Mouse (Mus musculus) lung, postnatal 10 days (tissue): Measurements from ENCODE around the gene Smg9.
"Not testable (repeated sequence)": the region's sequence is repeated elsewhere in the genome, so short reads cannot be mapped to it uniquely, and the experiment has no call there.

Experiments
- DNase-seq: peaks from one replicate; pipeline ENCODE4 v3.0.0; 2021

Smg9 gene

DNA sequence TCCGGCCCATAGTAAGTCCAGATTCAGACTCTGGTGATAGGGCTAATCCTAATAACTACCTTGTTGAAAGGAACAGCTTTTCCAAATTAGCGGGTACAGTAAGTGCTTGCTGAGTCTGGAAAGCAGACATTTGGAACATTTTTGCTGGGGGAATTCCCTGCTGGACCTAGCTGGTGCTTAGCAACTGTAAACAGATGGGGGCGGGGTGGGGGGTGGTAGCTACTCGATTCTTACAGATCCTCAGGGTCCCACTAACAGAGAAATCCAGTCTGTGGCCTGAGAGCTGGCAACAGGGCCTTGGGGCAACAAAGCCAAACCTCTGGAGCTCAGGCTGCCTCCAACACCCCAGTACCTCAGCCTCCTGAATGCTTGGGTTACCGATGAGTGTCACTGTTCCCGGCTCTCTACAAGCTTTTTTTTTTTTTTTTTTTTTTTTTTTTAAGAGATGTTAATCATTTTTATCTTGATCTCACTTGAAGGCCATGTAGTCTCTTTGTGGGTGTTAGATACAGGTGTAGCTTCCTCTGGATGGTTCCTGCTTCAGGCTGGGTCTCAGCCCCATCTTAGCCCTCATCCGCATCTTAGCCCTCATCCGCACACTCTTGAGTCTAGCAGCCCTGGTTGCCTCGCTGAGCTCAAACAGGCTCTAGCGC lies 21.2 kb upstream of the Smg9 start:
- DNase-seq, result no peak

GRCm38 (mm10) chr7:24379934-24380333 lies 19.5 kb upstream of the Smg9 start:
- no peak for DNase-seq

DNA sequence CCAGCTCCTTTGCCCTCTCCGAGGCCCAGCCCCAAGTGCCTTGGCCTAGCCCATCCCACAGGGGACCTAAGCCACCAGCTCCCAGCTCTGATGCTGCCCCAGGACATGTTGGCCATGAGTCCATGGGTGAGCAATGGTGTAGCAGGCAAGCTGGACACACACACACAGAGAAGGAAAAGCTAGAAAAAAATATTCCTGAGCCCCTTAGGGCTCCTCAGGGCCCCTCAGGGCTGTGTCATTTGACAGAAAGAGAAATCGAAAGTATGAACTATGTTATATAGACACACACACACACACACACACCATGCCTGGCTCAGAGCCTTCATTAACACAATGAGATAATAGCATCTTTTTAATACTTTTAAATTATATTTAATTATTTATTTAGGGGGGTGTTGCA lies 19.0 kb upstream of the Smg9 start:
- no peak for DNase-seq

- no peak for DNase-seq
These were observed 16.6 kb upstream of the Smg9 start for GRCm38 (mm10) chr7:24382730-24383372.

GRCm38 (mm10) chr7:24384070-24384469 lies 15.3 kb upstream of the Smg9 start:
- no peak for DNase-seq

GRCm38 (mm10) chr7:24384827-24385226 lies 14.6 kb upstream of the Smg9 start:
- DNase-seq, result peak; percentile 73

- no peak for DNase-seq
These were observed 12.3 kb upstream of the Smg9 start for GRCm38 (mm10) chr7:24387059-24387556.

- DNase-seq, result no peak
These were observed 9.8 kb upstream of the Smg9 start for GRCm38 (mm10) chr7:24389516-24390187.

GRCm38 (mm10) chr7:24390512-24390911 lies 8.9 kb upstream of the Smg9 start:
- DNase-seq, result no peak

GRCm38 (mm10) chr7:24391077-24391476 lies 8.3 kb upstream of the Smg9 start:
- DNase-seq, result peak; percentile 38

- no peak for DNase-seq
These were observed 7.7 kb upstream of the Smg9 start for GRCm38 (mm10) chr7:24391687-24392086.

GRCm38 (mm10) chr7:24394054-24394453 lies 5.4 kb upstream of the Smg9 start:
- DNase-seq, result no peak

- DNase-seq, result no peak
These were observed 4.8 kb upstream of the Smg9 start for GRCm38 (mm10) chr7:24394475-24395161.

DNA sequence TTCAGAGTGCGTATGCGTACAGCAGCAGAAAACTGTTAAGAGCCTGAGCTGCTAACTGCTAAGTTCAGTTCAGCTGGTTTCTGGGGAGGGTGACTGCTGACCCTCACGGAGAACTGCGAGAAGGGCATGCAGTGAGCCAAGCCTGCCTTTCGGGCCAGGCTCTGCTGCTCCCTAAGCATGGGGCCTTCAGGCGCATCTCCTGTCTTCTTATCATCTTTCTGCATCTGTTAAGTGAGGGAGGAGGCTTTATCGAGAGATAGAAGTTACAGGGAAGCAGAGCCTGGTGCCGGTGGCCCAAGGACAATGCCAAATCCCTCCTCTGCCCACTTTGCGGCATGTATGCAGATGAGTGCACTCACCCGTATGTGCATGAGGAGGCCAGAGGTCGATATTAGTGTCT lies 2.6 kb upstream of the Smg9 start:
- no peak for DNase-seq

DNA sequence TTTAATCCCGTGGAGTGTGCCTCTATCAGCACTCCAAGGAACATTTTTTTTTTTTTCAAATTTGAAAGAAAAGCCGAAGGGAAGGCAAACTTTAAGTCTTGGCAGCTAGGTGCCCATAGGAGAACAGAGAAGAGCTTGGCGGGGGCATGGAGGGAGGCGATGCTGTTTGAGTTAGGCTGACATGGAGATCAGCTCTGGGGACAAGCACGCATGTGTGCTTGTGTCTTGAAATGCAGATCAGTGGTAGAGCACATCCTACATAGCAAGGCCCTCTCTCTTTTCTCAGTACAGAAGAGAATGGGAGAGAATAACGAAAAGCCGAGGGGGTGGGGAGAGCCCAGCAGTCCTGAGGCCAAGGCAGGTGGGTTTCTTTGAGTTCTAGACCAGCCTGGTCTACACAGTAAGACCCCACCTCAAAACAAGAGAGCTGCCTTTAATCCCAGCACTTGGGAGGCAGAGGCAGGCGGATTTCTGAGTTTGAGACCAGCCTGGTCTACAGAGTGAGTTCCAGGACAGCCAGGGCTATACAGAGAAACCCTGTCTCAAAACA lies 980 bp upstream of the Smg9 start:
- DNase-seq, result no peak

- no peak for DNase-seq
These were observed 648 bp downstream of the Smg9 start for GRCm38 (mm10) chr7:24400082-24400452.

- DNase-seq, result not testable (repeated sequence)
These were observed 1.1 kb downstream of the Smg9 start for GRCm38 (mm10) chr7:24400489-24400888.

DNA sequence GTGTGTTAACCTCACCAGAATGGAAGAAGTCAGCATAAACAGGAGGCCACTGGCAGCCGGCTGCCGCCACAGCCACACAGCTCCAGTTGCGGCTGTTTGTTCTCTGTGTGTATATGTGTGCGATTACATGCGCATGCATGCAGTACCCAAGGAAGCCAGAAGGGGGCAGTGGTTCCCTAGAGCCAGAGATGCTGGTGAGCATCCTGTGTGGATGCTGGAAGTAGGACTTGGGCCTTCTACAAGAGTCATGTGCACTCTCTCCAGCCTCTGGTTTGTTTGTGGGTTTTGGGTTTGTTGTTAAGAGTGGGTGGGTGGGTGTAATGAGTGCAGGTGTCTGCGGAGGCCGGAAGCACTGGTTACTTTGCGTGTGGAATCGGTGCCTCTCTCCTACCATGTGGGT lies 3.4 kb downstream of the Smg9 start:
- no peak for DNase-seq

GRCm38 (mm10) chr7:24405649-24406048 lies 6.2 kb downstream of the Smg9 start:
- DNase-seq, result no peak

DNA sequence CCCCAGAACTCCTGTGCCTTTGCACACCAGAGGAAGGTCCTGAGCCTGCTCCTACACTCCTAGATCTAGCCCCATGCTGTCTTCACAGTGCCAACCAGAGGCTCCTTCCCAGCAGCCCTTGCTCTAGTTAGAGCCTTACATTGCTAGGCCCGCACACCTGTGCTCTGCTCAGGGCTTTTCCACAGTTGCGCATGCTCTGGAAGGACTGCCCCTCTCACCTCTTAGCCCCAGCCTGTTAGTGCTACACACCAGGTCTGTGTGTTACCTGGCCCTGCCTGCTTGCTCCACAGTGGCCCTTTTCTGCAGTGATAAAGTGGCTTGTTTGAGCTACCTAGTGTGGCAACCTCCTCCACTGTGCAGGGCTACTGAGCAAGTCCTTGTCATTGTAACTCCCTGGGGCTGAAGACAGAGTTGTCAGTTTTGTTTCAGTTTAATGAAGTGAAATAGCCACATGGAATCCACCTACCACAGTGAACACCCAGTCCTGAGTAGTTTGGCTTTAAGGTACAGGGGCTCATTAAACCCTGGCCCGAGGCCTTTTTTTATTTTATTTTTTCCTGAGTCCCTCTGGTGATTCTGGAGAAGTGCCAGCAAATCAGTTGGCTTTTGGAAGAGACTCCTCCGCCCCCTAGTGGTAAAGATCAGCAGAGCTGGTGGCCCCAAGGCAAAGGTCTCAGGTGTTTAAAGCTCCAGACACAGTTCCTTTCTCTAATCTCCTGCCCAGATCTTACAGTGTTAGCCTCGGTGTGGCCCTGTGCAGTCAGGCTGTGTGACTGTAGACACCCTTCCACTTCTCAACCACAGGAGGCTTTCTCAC lies 7.3 kb downstream of the Smg9 start:
- DNase-seq, result peak; percentile 86

GRCm38 (mm10) chr7:24408186-24408585 lies 8.8 kb downstream of the Smg9 start:
- DNase-seq, result no peak

- no peak for DNase-seq
These were observed 10.7 kb downstream of the Smg9 start for GRCm38 (mm10) chr7:24410123-24410522.
